Mouse (Mus musculus) liver, embryonic 14.5 days (tissue): ENCODE measurements around the gene Olah. TPM values are rescaled to one million over a fixed set of nuclear protein-coding genes. Genes with fewer than 3 reads are reported as not detected.
A peak's percentile ranks its signal among the peaks of the same experiment; 100 is the strongest.

Source experiments
- ATAC-seq: fragments of 200-750 bp; cut with Nextera tagmentation; 2 replicates; pipeline ENCODE4 v1.8.0; 2017; ENCODE audit warnings: moderate number of reproducible peaks, mild to moderate bottlenecking, moderate library complexity; ENCODE audit not compliant: insufficient read depth
- DNase-seq, 3 experiments: peaks; one replicate each; pipeline ENCODE4 v3.0.0-alpha.2; 2012 to 2013; ENCODE audit warnings: low read depth in 3 of 3, low spot score in 3 of 3
- H3K27ac ChIP-seq: fragments of 300-500 bp; sonication (generic); 2 replicates; pipeline ENCODE4 v1.5.1; 2014; ENCODE audit warnings: moderate library complexity, mild to moderate bottlenecking, control low read depth, inconsistent platforms
- H3K27me3 ChIP-seq: fragments of 300-500 bp; sonication (generic); 2 replicates; pipeline ENCODE4 v1.6.1; 2014; ENCODE audit warnings: mild to moderate bottlenecking, low read length, moderate library complexity; ENCODE audit not compliant: control insufficient read depth, insufficient read depth
- H3K36me3 ChIP-seq: fragments of 300-500 bp; sonication (generic); replicated peaks from 2 replicates; pipeline ENCODE4 v1.6.1; 2014; ENCODE audit warnings: low read depth; ENCODE audit not compliant: control insufficient read depth, insufficient read depth
- H3K4me1 ChIP-seq, 2 experiments: fragments of 200-500 bp in 1 of 2; fragments of 300-500 bp in 1 of 2; sonication (generic) in 1 of 2; replicated peaks; 2 replicates each; pipeline ENCODE4 v1.6.1; 2012 to 2014; ENCODE audit warnings: antibody characterized with exemption in 1 of 2, inconsistent platforms in 1 of 2, low read length in 1 of 2; ENCODE audit not compliant: control insufficient read depth in 2 of 2, insufficient read depth in 2 of 2
- H3K4me2 ChIP-seq: fragments of 300-500 bp; sonication (generic); 2 replicates; pipeline ENCODE4 v1.6.1; 2014; ENCODE audit warnings: low read depth, mild to moderate bottlenecking, control low read depth, moderate library complexity
- H3K4me3 ChIP-seq, 2 experiments: fragments of 200-500 bp in 1 of 2; fragments of 300-500 bp in 1 of 2; sonication (generic) in 1 of 2; 2 replicates each; pipeline ENCODE4 v1.5.1; 2012 to 2014; ENCODE audit warnings: low read depth in 2 of 2, low read length in 2 of 2, mild to moderate bottlenecking in 2 of 2, control low read depth in 1 of 2, inconsistent platforms in 1 of 2, moderate library complexity in 1 of 2; ENCODE audit not compliant: insufficient read depth in 1 of 2
- H3K9ac ChIP-seq: fragments of 300-500 bp; sonication (generic); replicated peaks from 2 replicates; pipeline ENCODE4 v1.6.1; 2014; ENCODE audit warnings: mild to moderate bottlenecking, control low read depth, moderate library complexity
- H3K9me3 ChIP-seq: fragments of 300-500 bp; sonication (generic); 2 replicates; pipeline ENCODE4 v1.6.1; 2016; ENCODE audit warnings: low read length, mixed read lengths; ENCODE audit not compliant: control insufficient read depth
- CTCF ChIP-seq: IDR thresholded peaks from 2 replicates; pipeline ENCODE4 v1.5.1; 2016; ENCODE audit warnings: antibody characterized with exemption, low read depth, control low read depth
- EP300 ChIP-seq: IDR thresholded peaks from 2 replicates; pipeline ENCODE4 v1.6.1; 2016; ENCODE audit warnings: antibody characterized with exemption, low read depth
- WGBS: fragments of 180-500 bp; shearing (Covaris S2); extraction: QIAGEN DNeasy Blood & Tissue Kit; methylation state at CpG from one replicate; pipeline ENCODE4 v1.1.7; 2014; ENCODE audit not compliant: insufficient replicate concordance; 5-methylcytosine and 5-hydroxymethylcytosine counted together
- polyA plus RNA-seq, 2 experiments: library from polyadenylated mRNA; depleted of rRNA in 1 of 2; stranded (reverse) in 1 of 2; unstranded in 1 of 2; fragments of >200 nt; fragmentation: Nextera tagmentation in 1 of 2; extraction: Ambion mirVana in 1 of 2; gene quantifications; 2 replicates each; pipeline versions ENCODE4 v1.2.1 to v1.2.3; 2012 to 2014

Olah gene
- polyA plus RNA-seq, 2 experiments = not detected

DNA sequence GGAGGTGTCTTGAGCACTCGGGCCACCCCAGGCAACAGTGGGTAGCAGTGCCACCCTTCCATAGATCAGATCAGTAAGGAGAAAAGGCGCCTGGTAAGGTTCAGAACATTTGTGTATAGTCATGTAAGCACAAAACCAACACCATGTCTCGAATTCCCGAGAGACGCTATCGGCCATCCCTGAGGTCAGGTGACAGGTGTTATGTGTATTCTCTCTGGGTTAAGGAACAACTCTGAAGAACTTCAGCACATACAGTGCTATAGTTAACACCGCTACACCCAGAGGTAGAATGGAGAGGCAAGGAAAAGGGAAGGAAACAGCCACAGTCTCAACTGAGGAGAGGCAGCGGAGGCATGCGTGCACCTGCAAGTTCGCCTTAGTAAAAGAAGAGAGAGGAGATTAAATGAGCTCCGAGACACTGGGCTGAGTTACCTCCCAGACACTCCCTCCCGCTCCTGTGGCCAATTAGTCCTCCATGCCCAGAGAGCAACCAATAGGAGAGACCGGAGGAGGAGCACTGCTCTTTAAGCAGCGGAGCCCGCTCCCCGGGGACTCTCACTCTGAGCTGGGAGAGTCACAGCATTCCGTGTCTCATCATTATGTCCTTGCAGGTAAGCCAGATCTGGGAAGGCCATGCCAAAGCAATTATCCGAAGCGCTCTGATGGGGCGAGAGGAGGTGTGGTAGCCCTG, 61.3 kb downstream of the Olah start, which contains the start of gene Acbd7:
TSS of gene Acbd7 (plus strand) at position 558 of the 691 bp plus-strand sequence.
- peak within 1 kb of the TSS; percentile 51 for H3K9ac ChIP-seq
- H3K9me3 ChIP-seq = no peaks in the 10 kb centered on the region
- H3K36me3 ChIP-seq = no peaks in the 10 kb centered on the region
- 4% methylated on average over 20 of the region's 20 CpGs for WGBS
- H3K27me3 ChIP-seq = no peaks in the 10 kb centered on the region
- peak within 1 kb of the TSS; percentile 47 to 51 for H3K4me3 ChIP-seq
- peak; percentile 44 for ATAC-seq
- peak within 1 kb of the TSS; percentile 70 for H3K4me2 ChIP-seq
- H3K4me1 ChIP-seq = peaks cover 0 to 17% of the 10 kb centered on the region in 2 experiments; a peak in 3 of 4 replicates
- peak; percentile 70 to 78 (median 73) for DNase-seq
- H3K27ac ChIP-seq = no peak within 1 kb of the TSS; the same call in 1 of the 2 replicates
- TF ChIP-seq EP300 (no peak), CTCF (no peak)

DNA sequence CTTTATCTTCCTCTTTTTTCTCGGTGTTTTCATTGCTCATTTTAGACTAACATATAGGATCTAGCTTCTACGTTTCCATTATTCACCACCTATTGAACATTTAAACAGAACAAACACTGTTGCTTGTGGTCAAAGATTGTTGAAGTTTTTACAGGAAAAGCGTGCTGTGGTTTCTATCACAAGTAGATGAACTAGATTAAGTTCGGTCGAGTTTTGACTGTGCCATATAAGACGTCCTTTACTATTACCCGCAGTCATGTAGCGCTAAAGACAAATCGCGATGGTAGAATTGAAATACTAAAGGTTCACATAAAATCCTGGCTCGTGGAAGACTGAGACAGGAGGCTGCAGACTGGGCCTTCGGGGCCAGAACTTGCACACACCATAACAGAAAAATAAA, 63.2 kb downstream of the Olah start:
- Histone ChIP-seq H3K9me3 (no peaks in the 10 kb centered on the region), H3K27me3 (no peaks in the 10 kb centered on the region), H3K27ac (no peak overlapping the region), H3K9ac (no peak overlapping the region), H3K36me3 (peaks cover 6% of the 10 kb centered on the region), H3K4me2 (peak overlapping the region; percentile 96; the same call in 1 of the 2 replicates), H3K4me3 (no peak overlapping the region), H3K4me1 (peaks cover 0 to 18% of the 10 kb centered on the region in 2 experiments; a peak in 3 of 4 replicates)
- WGBS = 70% methylated on average over 12 of the region's 12 CpGs
- TF ChIP-seq EP300 (no peak), CTCF (no peak)
- ATAC-seq (no peak), DNase-seq (no peak)

DNA sequence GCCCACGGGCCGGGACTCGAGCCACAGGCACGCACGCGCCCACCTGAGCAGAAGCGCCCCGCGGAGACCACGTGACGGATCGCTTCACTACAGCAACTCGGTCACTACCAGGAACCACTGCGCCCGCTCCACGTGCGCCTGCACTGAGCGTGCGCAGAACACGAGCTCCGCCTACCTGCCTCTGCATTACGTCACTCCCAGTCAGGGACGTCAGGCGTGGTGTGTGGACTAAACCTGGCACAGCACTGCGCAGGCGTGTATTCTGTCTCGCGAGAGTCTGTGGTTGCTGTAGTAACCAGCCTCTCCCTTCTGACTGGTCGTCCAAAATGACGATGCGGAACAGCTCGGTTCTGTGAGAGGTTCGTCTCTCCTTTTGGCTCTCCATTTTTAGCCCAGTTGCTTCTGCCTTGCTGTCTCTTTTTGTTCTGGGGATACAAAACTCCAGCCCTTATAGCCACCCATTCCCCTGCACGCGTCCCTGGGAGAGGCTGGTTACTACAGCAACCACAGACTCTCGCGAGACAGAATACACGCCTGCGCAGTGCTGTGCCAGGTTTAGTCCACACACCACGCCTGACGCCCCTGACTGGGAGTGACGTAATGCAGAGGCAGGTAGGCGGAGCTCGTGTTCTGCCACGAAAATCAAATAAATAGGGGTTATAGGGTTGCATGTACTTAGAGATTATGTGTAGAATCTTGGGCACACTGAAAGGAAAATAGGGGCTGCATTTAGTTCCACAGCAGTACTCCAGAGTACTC, 64.3 kb downstream of the Olah start, which contains the start of gene Rpp38:
TSS of gene Rpp38 (minus strand) at position 160 of the 759 bp plus-strand sequence.
- Histone ChIP-seq H3K4me3 (peak within 1 kb of the TSS; percentile 64 to 94), H3K4me1 (peaks cover 0 to 18% of the 10 kb centered on the region in 2 experiments; a peak in 3 of 4 replicates), H3K27me3 (no peaks in the 10 kb centered on the region), H3K27ac (peak within 1 kb of the TSS; percentile 51), H3K9ac (peak within 1 kb of the TSS; percentile 71), H3K4me2 (peak within 1 kb of the TSS; percentile 96), H3K36me3 (peaks cover 14% of the 10 kb centered on the region), H3K9me3 (no peaks in the 10 kb centered on the region)
- WGBS = under 1% methylated on average over 45 of the region's 45 CpGs
- TF ChIP-seq CTCF (no peak), EP300 (peak; percentile 27; the same call in 1 of the 2 replicates)
- peak; percentile 90 to 94 (median 92) for DNase-seq
- ATAC-seq = peak; percentile 92

DNA sequence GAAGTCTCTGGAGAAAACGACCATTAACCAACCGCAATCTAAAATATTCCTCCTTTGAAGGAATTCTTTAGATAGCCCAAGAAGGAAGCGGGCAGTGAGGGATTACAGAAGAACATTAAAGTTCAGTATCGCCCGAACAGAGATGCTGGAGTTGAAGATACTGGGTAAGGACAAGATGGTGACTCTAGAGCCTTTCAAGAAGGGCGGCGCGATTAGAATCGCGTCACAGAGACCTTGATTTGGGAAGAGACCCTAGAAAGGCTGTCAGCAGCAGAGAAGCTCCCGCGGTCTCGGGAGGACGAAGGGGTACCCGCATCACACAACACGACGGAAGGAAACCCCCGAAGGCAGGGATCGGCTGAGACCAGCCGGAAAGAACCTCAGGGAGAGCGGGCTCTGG, 65.0 kb downstream of the Olah start:
- Histone ChIP-seq H3K27me3 (no peaks in the 10 kb centered on the region), H3K4me2 (peak overlapping the region; percentile 96), H3K27ac (peak overlapping the region; percentile 13; the same call in 1 of the 2 replicates), H3K9me3 (no peaks in the 10 kb centered on the region), H3K9ac (peak overlapping the region; percentile 71), H3K4me1 (peaks cover 0 to 18% of the 10 kb centered on the region in 2 experiments; a peak in 3 of 4 replicates), H3K36me3 (peaks cover 14% of the 10 kb centered on the region), H3K4me3 (peak overlapping the region; percentile 64 to 94)
- under 1% methylated on average over 21 of the region's 21 CpGs for WGBS
- TF ChIP-seq EP300 = no peak
- TF ChIP-seq CTCF = no peak
- ATAC-seq (peak; percentile 4), DNase-seq (peak in 2 of 3 experiments; percentile 22 to 39)
